Mouse (Mus musculus) naive thymus-derived CD4-positive, alpha-beta T cell, adult 2 months (primary cell): ENCODE measurements around the gene Iqgap3.

Experiments
- DNase-seq: peaks from one replicate; pipeline ENCODE4 v3.0.0-alpha.2; 2011; ENCODE audit warnings: low read depth

Gene Iqgap3

DNA sequence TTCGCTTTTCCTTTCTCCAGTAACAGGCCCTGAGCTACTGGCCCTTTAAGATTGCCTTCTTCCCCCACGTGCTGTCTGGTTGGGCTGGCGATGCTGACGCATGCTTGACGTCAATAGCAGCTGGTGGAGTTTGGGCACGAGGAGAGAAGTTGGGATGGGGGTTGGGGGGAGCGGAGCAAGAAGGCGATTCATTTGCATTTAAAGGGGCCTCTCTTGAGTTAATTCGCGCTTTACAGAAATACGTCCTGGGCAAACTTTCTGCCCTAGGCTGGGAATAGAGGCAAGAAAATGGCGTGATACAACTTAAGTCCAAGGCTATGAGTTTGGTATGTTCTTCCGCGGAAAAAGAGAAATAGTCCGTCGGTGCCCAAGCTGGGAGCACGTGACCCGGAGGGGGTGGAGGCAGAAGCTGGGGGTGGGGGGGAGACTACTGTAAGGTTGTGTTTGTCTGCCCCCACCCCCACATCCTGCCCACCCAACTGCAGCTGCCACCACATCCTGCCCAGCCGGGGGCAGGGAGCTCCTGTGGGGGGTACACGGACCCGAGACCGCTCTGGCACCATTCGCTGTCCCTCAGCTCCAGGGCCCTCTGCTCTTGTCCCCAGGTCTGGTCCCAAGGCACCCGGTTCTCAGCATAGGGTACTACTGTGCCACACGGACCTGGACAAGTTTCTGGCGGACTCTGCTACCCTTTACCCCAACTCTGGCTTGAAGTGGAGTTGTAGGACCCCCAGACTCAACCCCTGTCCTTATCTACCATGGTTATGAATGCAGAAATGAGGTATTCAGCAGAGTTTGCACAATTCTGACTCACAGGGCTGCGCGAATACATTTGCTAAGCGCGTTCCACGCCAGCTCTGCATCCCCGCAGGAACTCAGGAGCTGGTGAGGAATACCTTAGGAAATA, 56.8 kb downstream of the Iqgap3 start:
- peak; percentile 96 for DNase-seq

DNA sequence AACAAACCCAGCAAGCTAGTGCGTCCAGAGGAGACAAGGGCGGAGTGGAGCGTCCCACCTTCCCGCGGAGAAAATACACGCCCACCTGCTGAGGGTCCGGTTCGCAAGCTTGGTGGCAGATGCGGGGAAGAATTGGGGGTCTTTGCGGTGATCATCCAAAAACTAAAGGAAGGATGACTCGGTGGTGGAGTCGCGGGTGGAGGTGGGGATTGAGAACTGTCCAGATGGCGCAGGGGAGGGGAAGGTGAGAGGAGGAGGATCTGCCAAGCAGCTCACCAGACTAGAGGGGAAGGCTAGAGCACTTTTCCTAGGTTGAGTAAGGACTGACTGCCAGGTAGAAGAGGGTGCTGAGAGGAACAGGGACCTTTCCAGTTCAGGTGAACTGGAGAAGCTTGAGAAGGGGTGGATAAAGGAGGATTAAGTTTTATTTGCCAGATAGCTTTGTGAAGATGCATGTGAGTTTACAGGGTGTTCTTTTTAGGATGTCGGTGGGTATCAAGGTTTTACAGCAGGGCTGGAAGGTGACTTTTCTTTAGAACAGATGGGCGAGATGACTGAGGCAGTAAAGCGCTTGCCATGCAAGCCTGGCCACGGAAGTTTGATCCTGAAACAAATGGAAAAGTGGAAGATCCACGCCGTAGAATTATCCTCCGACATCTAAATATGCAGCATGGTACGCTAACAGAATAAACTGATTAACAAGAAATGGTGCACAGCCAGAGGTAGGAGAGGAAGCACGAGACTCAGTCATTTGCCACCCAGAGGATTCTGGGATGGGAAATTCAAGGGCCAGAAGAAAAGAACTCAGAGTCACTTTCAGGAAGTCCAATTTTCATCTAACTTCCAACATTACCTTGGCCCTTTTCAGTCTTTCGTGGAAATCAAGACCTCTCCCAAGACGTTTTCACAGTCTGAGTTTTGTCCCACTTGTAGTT, 57.7 kb downstream of the Iqgap3 start:
- DNase-seq = peak; percentile 55

DNA sequence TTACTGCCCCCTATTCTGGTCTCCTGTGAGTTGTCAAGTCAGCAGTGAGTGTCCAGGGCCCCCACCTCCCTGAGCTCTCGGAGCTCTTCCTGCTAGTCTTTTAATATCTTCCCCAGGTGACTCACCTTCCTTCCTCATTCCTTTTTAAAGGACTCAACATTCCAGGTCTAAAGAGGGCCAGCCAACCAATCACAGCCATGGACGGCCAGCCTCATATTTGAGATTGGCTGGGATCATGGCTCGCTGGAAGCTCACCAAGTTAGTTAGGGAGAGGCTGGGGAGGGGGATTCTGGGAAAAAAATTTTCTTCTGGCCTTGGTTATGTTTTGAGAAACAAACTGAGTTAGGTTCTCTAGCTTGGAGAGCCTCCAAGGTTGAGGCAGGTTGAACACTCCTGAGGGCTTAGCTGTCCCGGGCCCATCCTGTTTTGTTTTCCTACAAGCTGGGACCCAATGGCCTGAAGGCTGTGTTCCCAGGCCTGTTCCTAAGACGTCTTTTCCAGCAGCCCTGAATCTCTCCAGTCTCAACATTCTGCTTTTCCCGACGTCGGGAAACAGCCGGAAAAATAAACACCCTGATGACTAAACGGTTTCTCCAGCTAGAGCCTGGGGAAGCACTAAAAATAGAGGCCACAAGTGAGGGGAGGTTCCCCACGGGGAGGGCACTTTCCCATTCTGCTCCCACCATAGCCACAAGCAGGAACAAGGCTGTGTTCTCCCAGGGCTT, 58.6 kb downstream of the Iqgap3 start:
- no peak for DNase-seq

DNA sequence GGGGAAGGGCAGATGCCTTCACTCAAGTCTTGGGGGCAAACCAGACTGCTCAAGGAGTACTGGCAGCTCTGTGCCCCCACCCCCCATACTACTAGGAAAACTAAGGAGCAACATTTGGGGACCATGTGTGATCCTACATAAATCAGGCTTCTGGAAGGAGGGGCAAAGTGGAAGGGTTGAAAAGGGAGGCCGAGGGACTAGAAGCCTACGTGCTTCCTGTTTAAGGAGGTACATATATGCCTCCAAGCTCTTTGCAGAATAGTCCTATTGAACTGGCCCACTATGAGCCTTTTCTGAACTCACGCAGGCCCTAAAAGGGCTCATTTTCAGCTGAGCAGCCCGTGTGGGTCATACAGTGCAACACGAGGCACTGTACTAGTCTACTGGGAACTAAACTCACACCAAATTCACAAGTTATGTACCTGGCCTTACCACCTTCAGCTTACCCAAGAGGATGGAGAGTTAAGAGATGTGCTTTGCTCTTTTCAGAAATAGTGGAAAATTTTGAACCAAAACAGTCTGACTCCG, 59.2 kb downstream of the Iqgap3 start:
- peak; percentile 78 for DNase-seq

DNA sequence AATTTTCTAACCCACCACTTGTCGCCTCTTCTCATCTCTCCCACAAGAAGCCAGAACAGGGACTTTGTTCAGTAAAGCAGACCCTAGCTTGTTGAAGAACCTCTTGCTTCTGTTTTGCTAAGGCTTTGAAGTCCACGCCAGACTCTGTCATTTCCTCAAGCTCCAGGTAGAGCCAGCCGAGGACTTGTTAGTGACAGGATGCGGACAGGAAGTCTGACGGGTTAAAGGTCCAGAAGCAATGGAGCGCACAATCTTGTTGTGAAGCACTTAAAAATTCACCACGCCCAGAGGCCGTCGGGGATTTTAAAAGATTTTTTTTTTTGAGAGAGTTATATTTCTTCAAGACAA, 59.6 kb downstream of the Iqgap3 start:
- DNase-seq = peak; percentile 87

DNA sequence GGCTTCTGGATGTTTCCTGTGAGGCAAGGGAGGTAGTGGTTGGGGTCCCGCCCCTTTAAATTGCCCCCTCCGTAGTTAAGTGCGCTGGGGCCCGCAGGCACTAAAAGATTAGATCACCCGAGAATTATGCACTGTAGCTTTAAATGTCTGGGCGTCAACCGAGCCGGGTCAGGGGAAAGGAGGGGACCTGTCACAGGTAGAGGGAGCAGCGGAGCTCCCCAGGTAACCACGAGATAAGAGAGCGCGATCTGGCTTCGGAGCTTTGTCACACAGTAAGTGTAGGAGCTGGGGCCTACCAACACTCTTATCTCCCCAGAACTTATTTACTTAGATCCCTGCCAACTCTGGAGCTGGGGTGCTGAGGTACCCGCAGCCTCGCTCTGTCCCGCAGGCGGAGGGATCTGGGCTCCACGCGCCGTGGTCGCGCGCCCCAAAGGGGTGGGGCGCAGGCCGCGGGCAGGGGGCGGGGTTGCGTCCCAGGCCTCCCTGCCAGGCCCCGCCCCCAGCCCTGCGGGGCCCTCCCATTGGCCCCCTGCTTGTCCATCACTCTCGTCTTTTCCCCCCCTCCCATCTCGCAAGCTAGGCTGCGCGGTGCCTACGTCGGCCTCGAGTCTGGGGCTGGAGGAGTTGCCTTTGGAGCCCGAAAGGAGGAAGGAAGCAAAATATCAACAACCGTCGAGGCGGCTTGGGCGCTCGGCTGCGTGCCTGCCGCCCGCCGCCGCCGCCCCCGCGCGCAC, 60.2 kb downstream of the Iqgap3 start, which contains the start of gene Mef2d:
Mef2d (plus strand) TSS at position 586 of the 737 bp plus-strand sequence.
- DNase-seq = peak; percentile 98

DNA sequence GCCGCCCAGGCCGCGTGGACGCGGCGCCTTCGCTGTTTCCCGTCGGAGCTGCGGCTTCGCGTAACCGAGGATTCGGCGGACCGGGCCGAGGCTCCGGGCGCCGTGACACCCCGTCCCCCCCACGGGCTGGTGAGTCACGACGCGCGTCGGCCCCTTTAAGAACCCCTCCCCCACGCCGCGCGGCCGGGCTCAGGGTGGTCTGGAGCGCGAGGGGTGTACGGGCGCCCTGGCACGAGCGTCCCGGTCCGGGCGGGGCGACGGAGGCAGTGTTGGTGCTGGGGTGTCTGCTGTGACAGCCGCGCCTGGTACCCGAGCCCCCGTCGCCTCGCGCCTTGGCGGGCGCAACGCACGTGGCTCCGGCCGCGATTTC, 60.8 kb downstream of the Iqgap3 start:
- DNase-seq = no peak

DNA sequence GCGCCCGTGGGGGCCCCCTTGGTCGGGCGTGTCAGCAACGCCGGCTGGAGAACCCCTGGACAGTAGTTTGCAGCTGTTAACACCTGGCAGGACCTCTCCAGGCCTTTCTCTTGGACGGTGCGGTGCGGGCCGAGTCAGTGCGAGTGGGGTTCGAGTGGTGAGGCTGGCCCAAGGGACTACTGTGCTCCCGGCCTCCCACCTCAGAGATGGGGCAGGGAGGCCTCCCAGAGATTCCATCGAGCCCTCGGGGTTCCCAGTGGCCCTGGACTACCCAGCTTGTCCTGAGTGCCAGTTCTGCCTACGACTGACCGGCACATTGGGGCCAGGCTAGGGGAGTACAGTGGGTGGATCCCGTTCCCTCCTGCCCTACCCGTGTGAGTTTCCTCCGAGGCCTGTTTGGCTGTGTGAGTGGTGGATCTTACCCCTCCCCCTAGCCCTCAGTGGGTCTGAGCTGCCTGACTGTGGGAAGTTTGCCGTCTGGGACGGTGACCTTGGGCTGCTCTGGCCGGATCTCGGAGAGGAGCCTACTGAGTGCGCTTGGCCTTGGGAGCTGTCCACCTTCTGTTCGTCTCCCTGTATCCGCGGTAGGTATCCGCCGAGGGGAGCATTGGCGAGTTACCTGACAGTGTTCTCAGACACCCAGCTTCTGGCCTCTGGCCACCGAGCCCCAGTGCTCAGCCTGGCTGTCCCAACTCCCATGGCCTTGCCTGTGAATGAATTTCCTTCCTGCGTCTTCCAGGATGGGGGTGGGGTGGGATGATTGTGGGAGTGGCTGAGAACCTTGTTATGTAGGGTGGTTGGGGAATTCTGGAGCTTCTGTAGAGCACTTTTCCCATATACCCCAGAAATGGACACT, 61.4 kb downstream of the Iqgap3 start:
- DNase-seq = peak; percentile 63

DNA sequence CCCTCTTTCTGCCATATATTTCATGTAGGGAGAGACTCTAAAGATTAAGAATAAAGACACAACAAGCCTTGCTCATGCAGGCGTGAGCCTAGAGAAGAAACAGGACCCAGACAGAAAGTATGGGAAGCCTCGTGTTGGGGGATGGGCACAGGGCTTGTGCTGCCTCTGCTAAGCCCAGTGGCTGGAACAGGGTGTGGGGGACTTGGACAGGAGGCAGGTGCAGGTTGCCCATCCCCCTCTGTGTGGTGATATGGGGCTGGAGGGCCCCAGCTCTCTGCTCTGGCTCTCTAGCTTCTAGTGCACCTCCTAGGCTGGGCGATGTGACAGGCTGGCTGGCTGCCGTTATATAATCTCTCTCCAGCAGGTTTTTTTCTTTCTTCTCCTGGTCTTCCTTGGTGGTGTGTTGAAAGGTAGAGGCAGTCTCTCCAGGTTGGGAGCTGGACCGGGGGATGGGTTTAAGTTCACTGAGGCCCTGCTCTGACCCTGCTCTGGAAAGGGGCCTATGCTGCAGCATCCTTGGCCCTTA, 62.3 kb downstream of the Iqgap3 start:
- peak; percentile 49 for DNase-seq

DNA sequence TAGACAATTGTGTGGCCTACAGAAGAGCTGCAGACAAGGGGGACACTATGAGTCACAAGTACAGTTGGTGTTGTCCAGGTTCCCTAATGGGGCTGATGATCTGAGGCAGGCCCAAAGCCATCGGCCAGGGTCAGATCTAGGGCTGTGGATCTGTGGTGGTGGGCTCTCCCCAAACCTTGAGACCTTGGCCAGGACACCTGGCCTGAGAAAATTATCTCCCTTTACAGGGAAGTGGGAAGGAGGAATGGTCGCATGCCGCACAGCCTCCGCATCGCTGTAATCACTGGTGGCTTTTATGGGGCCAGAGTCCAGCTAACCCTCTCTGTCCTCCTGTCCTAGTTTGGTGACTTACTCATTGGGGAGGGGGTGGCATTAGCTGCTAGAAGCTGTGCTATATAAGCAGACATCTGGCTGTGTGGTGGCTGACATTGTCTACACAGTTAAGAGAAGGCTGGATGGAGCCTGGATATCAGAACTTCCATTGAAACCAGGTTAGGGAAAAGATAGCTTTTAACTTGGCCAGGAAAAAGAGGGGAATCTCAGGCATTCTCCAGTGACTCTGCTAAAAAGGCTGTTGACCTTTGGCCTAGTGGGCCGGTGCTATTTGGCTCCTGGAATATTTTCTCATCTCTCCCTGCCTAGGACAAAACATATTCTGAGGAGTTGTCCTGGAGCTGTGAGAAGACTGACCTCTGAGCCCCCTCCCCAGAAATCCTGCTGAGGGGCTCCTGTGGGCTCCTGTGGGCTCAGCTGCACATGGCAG, 63.1 kb downstream of the Iqgap3 start:
- DNase-seq = no peak

DNA sequence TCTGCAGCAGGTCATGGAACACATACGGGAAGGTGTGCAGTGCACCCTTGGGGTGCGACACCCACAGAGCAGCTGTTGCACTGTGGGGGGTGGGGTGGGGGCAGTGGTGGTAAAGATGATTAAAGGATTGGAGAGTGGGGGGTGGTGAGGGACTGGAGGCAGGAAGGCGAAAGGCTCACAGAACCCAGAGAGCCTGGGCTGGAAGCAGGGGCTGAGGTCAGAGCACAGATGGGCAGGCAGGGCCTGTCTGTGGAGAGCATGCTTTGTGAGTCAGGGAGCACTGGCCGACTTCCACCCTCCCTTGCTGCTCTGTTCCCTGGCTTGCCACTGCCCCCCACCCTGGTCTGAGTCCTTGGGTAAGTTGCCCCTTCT, 63.6 kb downstream of the Iqgap3 start:
- DNase-seq = peak; percentile 50

DNA sequence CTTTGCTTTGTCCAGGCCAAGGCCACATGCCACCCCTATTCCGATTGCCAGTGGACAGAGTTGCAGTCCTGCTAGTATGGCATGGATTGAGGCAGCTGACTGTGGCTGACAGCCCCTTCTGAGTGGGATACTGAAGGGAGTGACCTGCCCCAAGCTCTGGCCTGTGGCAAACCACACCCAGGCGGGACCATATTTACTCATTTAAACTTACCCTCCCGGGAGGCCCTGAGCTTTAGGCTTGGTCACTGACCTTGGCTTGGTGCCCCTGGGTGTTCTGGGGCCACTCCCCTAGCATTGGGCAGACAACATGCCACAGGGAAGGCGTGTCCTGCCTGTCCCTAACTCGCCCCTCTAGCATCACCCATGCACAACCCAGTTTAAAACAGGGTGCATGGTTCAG, 64.2 kb downstream of the Iqgap3 start:
- DNase-seq = no peak

DNA sequence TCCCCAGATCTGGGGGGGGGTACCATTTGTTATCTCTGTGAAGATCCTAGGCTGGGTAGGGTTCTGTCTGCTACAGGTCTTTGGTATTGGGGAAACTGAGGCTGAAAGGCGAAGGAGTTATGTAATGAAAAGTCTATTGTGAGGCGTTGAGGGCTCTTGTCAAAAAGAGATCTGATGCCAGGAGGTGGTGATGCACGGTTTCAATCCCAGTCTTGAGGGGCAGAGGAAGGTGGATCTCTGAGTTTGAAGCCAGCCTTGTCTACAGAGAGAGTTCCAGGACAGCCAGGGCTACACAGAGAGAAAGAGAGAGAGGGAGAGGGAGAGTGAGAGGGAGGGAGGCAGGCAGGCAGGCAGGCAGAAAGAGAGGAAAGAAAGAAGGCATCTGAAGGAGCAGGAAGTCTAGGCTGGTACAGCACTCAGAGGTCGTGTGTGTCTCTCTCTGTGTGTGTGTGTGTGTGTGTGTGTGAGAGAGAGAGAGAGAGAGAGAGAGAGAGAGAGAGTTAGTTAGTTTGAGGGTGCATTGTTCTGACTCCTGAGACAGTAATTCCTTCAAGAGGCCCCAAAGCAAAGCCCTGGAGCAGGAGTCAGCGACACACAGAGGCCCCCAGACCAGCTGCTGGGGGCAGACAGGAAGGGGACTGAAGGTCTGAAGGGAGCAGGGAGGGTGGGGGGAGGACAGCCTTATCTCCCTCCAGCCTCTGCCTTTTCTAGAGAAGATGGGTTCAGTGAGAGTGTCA, 64.8 kb downstream of the Iqgap3 start:
- DNase-seq = peak; percentile 55

DNA sequence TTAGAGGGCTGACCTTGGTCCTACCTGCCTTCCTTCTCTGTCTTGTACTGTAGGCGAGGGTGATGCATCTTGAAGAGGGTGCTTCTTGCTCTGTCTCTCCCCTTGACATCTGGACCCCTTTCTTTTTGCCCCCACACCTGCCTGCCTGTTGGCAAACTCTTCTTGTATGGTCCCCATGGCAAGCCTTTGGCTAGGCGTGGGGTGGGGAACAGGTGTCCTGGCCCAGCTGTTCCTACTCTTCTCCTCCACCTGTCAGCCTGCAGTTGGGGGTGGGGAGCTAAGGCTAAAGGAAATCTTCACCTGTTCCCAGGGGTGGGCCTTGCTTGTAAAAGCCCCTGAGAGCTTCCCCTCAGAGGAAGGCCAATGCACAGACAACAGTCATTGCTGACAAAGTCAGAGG, 65.7 kb downstream of the Iqgap3 start:
- DNase-seq = no peak

DNA sequence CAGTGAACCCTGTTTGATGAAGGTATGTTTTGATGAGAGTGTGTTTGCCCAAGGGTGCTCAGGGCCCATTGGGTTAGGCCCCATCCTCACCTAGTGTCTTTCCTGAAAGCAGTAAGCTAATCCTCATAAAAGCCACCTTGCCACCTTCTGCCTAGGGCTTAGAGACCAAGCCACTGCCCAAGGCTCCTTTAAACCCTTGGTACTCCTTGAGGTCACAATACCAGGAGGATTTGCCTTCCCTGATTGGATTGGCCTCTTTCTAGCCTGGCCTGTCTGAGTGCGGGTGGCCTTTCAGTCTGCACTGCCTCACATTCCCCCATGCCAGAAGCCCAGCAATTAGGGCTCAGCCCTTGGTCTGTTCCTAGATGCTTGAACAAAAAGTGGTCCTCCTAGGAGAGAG, 66.1 kb downstream of the Iqgap3 start:
- DNase-seq = no peak

DNA sequence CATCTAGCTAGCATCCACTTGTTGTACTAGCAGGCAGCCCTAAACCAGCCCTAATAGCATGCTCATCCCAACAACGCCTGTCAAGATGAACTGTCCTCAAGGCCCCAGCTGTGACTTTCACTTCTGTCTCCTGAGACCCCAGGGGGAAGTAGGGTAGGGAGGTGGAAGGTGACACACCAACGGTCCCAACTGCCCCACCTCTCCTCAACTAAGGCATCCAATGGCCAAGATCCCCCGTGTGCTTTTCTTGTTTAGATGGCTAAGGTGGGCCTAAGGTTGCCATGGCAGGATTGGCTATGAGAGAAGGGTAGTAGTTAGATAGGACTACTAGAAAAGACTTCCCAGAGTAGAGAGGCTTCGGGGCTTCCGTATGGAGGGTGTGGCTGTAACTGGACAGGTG, 66.6 kb downstream of the Iqgap3 start:
- DNase-seq = no peak

DNA sequence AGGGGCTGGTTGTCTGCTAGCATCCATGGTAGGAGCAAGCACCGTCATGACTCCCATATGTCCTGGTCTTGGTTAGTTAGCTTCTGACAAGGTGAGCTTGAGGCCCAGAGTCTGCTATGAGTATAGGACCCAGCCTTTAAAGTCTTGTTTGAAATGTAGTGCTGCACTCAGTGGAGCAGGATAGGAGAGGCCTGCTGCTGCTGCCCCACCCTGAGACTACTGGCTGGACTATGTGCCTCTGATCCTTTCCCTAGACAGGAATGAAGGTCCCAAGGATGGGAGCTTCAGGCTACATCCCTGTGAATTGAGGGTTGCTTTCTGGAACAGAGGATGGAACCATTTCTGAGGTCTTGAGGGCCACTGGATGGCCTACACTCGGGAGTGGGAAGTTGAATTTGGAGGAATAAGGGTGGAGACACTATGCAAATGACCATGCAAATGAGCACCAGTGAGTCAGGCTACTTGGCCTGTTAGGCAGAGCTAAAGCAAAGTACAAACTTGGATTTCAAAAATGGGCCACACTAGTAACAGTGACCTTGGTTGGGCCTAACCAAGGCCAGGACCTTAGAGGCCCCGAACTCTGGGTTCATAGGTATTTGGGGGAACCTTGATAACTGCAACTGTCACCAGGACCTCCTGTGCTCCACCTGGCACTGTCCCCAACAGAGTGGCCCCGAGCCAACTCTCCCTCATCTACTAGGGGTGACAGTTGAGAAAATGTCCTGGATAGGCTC, 67.2 kb downstream of the Iqgap3 start:
- DNase-seq = no peak

DNA sequence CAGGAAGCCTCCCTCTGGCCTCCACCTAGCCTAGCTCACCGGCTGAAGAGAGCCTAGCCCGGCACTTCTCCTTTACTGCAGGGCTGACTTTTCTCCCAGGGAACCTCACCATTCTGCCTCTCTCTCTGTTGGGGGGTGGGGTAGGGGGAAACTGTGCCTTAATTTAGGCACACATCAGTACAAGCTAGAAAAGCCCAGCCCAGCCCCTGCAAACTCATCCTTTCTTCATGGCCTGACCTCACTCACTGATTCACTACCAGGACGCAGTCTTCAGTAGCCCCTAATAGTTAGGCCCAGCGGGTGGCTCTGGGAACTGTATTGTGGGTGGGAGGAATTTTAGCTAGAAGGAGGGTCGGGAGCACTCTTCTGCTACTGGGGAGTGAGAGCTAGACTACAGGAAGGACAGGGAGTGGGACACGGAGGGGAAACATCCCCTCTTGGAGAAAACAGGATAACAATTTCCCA, 67.8 kb downstream of the Iqgap3 start:
- no peak for DNase-seq
